Mouse (Mus musculus): ENCODE results near the gene Scamp1.

Scamp1 gene

GRCm38 (mm10) chr13:94224717-94225705, 60.6 kb downstream of the Scamp1 start:
- no peak for DNase-seq (ENCODE audit: low spot score)

GRCm38 (mm10) chr13:94223609-94224008, 62.0 kb downstream of the Scamp1 start:
- no peak for DNase-seq (ENCODE audit: low spot score)

GRCm38 (mm10) chr13:94212716-94213115, 72.9 kb downstream of the Scamp1 start:
- DNase-seq (ENCODE audit: low spot score): no peak

GRCm38 (mm10) chr13:94212179-94212578, 73.5 kb downstream of the Scamp1 start:
- no peak for DNase-seq (ENCODE audit: low spot score)

GRCm38 (mm10) chr13:94211236-94212119, 74.2 kb downstream of the Scamp1 start:
- no peak for DNase-seq (ENCODE audit: low spot score)

GRCm38 (mm10) chr13:94208892-94209291, 76.8 kb downstream of the Scamp1 start:
- DNase-seq (ENCODE audit: low spot score): no peak

DNA sequence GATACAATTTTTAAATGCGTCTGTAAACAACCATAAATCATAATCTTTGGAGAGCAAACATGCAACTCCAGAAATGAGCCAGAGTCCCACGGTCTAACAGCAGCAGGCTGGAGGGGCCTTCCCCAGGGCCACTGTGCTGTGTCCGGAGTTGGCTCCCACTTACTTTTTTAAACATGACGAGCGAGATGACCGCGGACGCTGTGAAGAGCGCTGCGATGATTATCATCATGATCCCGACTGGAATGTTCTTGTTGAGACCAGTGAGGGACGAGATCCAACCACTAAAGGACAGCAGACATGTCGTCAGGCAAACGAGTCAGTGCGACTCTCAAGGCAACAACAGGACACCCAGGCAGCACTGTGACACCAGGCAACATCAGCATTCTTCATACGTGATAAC, 77.7 kb downstream of the Scamp1 start:
- no peak for DNase-seq (ENCODE audit: low spot score)

- peak; percentile 52 for DNase-seq (ENCODE audit: low spot score)
These were observed 80.4 kb downstream of the Scamp1 start for GRCm38 (mm10) chr13:94205234-94205633.

DNA sequence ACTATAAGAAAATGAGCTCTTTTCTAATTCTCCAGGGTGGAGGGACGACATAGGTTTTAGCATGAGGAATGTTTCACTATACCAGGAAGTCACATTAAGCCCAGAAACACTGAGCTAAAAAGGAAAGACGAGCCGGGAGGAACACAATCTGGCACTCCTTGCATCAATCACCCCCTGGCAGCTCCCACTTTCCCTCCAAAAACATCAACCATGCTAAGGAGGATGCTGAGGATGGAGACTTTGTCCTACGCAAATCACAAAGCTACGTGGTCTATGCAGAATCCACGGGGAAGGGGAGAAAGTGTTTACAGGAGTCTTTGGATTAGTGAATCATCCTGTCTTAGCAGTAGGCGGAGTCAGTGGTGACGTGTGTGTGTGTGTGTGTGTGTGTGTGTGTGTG, 85.8 kb downstream of the Scamp1 start:
- DNase-seq (ENCODE audit: low spot score): no peak

DNA sequence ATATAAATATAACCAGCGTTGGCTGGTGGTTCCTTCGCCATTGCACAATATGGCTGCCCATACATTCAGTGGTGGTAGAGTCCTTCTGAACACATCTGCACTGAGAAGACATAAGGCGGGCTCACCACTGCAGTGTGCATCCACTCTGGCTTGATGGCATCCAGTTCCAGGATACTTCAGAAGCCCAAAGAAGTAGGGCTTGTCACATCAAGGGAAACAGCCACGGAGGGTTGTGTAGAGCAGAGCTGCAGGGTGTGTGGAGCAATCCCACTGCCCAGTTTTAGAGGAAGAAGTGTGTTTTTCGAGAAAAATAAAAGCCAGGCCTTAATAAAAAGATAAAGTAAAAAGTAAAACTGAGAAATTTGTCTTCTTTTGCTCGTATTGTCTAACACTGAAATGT, 87.0 kb downstream of the Scamp1 start:
- DNase-seq (ENCODE audit: low spot score): no peak

- DNase-seq (ENCODE audit: low spot score): no peak
These were observed 92.4 kb downstream of the Scamp1 start for GRCm38 (mm10) chr13:94193227-94193626.

- DNase-seq (ENCODE audit: low spot score): no peak
These were observed 95.3 kb downstream of the Scamp1 start for GRCm38 (mm10) chr13:94190386-94190785.

GRCm38 (mm10) chr13:94188200-94189086, 97.2 kb downstream of the Scamp1 start:
- no peak for DNase-seq (ENCODE audit: low spot score)

DNA sequence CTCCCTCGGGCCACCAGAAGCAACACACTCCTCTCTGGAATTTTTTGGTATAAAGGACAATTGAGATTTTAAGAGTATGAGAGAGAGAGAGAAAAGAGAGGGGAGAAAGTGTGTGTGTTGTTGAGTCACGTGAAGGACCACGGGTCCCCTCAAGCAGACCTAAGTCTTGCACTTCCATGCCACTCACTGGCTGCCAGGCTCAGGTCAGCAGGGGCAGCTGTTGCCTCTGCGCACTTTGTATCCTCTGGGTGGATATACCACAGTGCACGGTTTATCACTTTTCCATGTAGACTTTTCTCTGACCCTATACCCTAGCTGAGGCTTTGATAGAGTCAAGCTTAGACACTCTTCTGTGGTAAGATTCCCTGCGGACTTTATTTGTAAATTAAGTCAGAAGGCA, 100.0 kb downstream of the Scamp1 start:
- DNase-seq (ENCODE audit: low spot score): no peak

GRCm38 (mm10) chr13:94184726-94185456, 100.8 kb downstream of the Scamp1 start:
- no peak for DNase-seq (ENCODE audit: low spot score)

- no peak for DNase-seq (ENCODE audit: low spot score)
These were observed 102.2 kb downstream of the Scamp1 start for GRCm38 (mm10) chr13:94183372-94184021.

- DNase-seq (ENCODE audit: low spot score): no peak
These were observed 103.6 kb downstream of the Scamp1 start for GRCm38 (mm10) chr13:94182026-94182425.

DNA sequence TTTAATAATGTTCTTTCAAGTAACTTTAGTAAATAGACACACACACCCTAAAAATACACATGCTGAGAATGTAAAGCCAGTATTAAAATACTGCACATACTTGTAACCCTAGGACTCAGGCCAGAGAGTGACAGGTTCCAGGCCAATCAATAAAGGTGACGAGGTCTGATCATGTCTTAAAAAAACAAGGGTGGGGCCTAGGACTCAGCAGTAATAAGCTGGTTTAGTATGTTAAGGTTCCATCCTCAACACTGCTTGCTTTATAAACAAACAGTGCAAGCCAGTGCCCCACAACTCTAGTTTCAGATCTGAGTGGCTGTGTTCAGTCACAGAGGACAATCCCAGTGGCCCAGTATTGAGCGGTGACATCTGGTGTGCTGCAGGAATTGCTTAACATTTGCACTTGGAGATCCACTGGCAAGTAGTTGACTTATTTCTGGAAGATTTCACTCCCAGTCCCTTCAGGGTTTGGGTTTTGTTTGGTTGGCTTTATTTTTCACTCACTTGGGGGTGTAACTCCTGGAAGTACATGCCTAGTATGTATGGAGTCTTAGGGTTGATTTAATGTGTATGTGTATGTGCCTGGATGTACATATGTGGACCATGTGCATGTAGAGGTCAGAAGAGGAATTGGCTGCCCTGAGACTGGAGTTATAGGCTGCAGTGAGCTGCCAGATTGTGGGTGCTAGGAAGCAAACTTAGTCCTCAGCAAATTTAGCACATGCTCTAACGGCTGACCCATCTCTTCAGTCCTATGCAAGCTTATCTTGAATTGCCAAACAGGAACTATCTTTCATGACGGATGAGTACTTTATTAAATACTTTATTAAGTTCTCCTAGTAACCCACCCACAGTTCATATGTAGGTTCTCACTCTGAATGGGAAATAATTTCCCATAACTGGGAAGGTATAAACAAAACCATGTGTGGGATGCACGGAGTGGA, 104.9 kb downstream of the Scamp1 start:
- no peak for DNase-seq (ENCODE audit: low spot score)

- peak; percentile 84 for DNase-seq (ENCODE audit: low spot score)
These were observed 107.1 kb downstream of the Scamp1 start for GRCm38 (mm10) chr13:94178401-94179040.
